Mouse (Mus musculus) ES-E14 (cell line): ENCODE results near the gene Sdk2. TPM values are rescaled to one million over a fixed set of nuclear protein-coding genes. Genes with fewer than 3 reads are reported as not detected.

Experiments
- DNase-seq: peaks from one replicate; pipeline ENCODE4 v3.0.0-alpha.2; 2013; ENCODE audit warnings: low read depth, low spot score
- H3K27ac ChIP-seq: 2 replicates; pipeline ENCODE4 v1.5.1; 2012; ENCODE audit warnings: low read depth, mild to moderate bottlenecking, low read length, moderate library complexity, mixed read lengths; ENCODE audit not compliant: poor library complexity, insufficient read depth, severe bottlenecking
- H3K36me3 ChIP-seq: 2 replicates; pipeline ENCODE4 v1.6.1; 2012; ENCODE audit warnings: mild to moderate bottlenecking, low read length, moderate library complexity, mixed read lengths; ENCODE audit not compliant: control insufficient read depth, poor library complexity, insufficient read depth, severe bottlenecking
- H3K4me1 ChIP-seq, 2 experiments: fragments of 150-350 bp in 1 of 2; sonication (generic) in 1 of 2; 2 replicates each; pipeline ENCODE4 v1.6.1; 2012; ENCODE audit warnings: low read length in 2 of 2, mild to moderate bottlenecking in 1 of 2, mixed read lengths in 1 of 2; ENCODE audit not compliant: control insufficient read depth in 2 of 2, insufficient read depth in 2 of 2, poor library complexity in 1 of 2
- H3K4me3 ChIP-seq, 2 experiments: fragments of 150-350 bp in 1 of 2; sonication (generic) in 1 of 2; 2 replicates each; pipeline ENCODE4 v1.5.1; 2012; ENCODE audit warnings: low read length in 2 of 2, low read depth in 1 of 2, mild to moderate bottlenecking in 1 of 2, mixed read lengths in 1 of 2; ENCODE audit not compliant: insufficient read depth in 1 of 2, poor library complexity in 1 of 2, severe bottlenecking in 1 of 2
- H3K9ac ChIP-seq: 2 replicates; pipeline ENCODE4 v1.6.1; 2012; ENCODE audit warnings: low read depth, mild to moderate bottlenecking, low read length, mixed read lengths; ENCODE audit not compliant: poor library complexity, insufficient read depth, severe bottlenecking
- H3K9me3 ChIP-seq: fragments of 150-350 bp; sonication (generic); 2 replicates; pipeline ENCODE4 v1.6.1; 2012; ENCODE audit warnings: low read depth, mild to moderate bottlenecking, low read length; ENCODE audit not compliant: control insufficient read depth, insufficient read depth
- CHD2 ChIP-seq: IDR thresholded peaks from 2 replicates; pipeline ENCODE4 v1.6.1; 2014; ENCODE audit warnings: mild to moderate bottlenecking, low read depth, low read length, inconsistent platforms
- HCFC1 ChIP-seq: IDR thresholded peaks from 2 replicates; pipeline ENCODE4 v1.6.1; 2012; ENCODE audit warnings: low read length, inconsistent platforms, borderline replicate concordance; ENCODE audit not compliant: insufficient read depth
- MAFK ChIP-seq: IDR thresholded peaks from 2 replicates; pipeline ENCODE4 v1.6.1; 2014; ENCODE audit warnings: mild to moderate bottlenecking, low read depth, low read length, inconsistent platforms; ENCODE audit not compliant: insufficient read depth
- ZC3H11A ChIP-seq: IDR thresholded peaks from 2 replicates; pipeline ENCODE4 v1.6.1; 2012; ENCODE audit warnings: low read depth, mild to moderate bottlenecking, inconsistent platforms, low read length, borderline replicate concordance
- ZNF384 ChIP-seq: IDR thresholded peaks from 2 replicates; pipeline ENCODE4 v1.6.1; 2012; ENCODE audit warnings: low read depth, low read length, inconsistent platforms
- in situ Hi-C, 2 experiments: fragments of 600-800 bp; cut with MboI; formaldehyde crosslinking; loops; one replicate each; pipeline ENCODE4 v1.15.1; 2025; ENCODE audit warnings: low sequenced_read_pairs in 2 of 2, inconsistent platforms in 1 of 2; ENCODE audit not compliant: unreplicated experiment in 2 of 2
- total RNA-seq: library from RNA; depleted of rRNA; stranded (reverse); fragments of 300-350 nt; gene quantifications from 2 replicates; pipeline ENCODE4 v1.2.3, GENCODE M21; 2012

The Sdk2 gene
- total RNA-seq, 1 experiment: 2.0 TPM

DNA sequence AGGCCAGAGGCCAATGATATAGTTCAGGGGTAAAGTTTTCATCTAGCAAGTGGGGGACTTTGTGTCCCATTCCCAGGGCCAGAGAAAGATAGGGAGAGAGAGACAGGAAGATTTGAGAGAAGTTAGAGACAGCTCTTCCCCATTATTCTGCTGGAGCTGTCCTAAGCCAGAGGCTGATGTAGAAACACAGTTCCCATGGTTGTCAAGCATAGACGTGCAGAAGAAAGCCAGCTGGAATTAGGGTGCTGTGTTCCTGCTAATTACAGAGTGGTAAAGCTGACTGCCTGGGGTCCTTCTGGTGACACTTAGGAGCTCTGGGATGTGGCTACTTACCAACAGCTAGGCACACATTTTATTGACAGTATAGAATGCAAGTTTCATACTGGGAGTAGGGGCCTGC lies 277.7 kb downstream of the Sdk2 start:
- TF ChIP-seq ZC3H11A: no peak
- no peak for TF ChIP-seq MAFK
- no peak for TF ChIP-seq HCFC1
- TF ChIP-seq CHD2: no peak
- TF ChIP-seq ZNF384: no peak
- H3K9me3 ChIP-seq: no peaks in the 10 kb centered on the region
- no peak for DNase-seq
- in situ Hi-C loops: no loop called here
- H3K4me1 ChIP-seq: peaks cover 10 to 39% of the 10 kb centered on the region in 2 experiments; a peak in 3 of 4 replicates
- H3K4me3 ChIP-seq: no peak overlapping the region
- H3K27ac ChIP-seq: no peak overlapping the region
- H3K9ac ChIP-seq: no peak overlapping the region
- no peaks in the 10 kb centered on the region for H3K36me3 ChIP-seq

DNA sequence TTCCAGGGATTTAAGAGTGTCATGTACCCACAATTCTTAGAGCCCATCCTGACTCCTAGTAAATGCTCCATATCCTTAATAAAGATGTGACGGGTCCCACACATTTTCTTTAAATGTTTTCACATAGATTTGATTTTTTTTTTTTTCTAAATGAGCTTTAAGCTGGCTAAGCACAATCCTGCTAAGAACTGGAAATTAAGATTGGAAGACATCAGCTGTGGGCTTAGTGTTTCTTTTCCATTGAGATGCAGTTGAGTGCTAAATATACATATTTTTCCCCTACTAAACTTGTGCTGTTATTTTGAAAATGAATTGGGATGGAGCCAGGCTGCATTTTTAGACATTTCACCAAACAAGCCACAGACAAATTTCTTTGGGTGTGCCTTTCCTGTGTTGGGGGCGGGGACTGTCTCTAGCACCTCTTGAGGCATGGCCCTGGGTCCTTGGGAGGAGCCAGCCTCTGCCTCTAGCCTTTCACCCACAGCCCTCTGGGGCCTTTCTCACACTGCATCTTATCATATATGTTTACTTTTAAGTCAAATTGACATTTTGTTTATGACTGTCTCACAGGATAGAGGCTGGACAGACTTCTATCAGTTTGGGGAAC lies 278.6 kb downstream of the Sdk2 start:
- in situ Hi-C loops: no loop called here
- H3K4me1 ChIP-seq: peaks cover 10 to 39% of the 10 kb centered on the region in 2 experiments; a peak in 3 of 4 replicates
- no peaks in the 10 kb centered on the region for H3K36me3 ChIP-seq
- no peak overlapping the region for H3K27ac ChIP-seq
- H3K9ac ChIP-seq: no peak overlapping the region
- DNase-seq: no peak
- no peak overlapping the region for H3K4me3 ChIP-seq
- H3K9me3 ChIP-seq: no peaks in the 10 kb centered on the region
- TF ChIP-seq MAFK: no peak
- no peak for TF ChIP-seq HCFC1
- no peak for TF ChIP-seq ZNF384
- no peak for TF ChIP-seq CHD2
- no peak for TF ChIP-seq ZC3H11A

DNA sequence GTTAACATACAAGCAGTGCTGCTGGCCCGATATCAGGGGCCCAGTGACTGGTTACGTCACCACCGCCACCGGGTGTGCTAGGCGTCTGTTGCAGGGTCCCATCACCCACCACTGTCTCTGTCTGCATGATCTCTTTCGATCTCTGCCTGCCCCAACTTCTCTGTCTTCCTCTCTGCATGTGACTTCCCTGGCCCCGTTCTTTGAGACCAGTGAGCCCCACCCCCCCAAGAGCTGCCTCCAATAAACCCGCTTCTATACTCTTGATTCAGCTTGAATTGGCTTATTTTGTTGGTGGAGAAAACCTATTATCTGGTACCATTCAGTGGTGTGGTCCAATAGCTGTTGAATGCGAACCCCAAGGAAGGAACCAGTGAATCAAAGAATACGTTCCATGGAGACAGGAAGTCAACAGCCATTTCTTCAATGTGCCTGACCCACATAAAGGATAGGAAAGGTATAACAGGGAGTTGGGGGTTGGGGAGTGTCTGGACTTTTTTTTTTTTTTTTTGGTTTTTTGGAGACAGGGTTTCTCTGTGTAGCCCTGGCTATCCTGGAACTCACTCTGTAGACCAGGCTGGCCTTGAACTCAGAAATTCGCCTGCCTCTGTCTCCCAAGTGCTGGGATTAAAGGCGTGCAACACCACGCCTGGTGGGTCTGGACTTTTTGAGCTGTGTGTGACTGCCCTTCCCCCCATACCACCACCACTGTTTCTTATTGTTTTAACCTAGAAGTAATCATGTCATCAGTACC lies 279.2 kb downstream of the Sdk2 start:
- H3K27ac ChIP-seq: no peak overlapping the region
- no peak overlapping the region for H3K4me3 ChIP-seq
- no peak overlapping the region for H3K9ac ChIP-seq
- in situ Hi-C loops: no loop called here
- H3K36me3 ChIP-seq: no peaks in the 10 kb centered on the region
- H3K4me1 ChIP-seq: peaks cover 10 to 39% of the 10 kb centered on the region in 2 experiments; a peak in 3 of 4 replicates
- no peak for TF ChIP-seq CHD2
- no peak for TF ChIP-seq MAFK
- no peak for TF ChIP-seq ZC3H11A
- no peak for TF ChIP-seq HCFC1
- no peak for TF ChIP-seq ZNF384
- no peaks in the 10 kb centered on the region for H3K9me3 ChIP-seq
- DNase-seq: no peak

DNA sequence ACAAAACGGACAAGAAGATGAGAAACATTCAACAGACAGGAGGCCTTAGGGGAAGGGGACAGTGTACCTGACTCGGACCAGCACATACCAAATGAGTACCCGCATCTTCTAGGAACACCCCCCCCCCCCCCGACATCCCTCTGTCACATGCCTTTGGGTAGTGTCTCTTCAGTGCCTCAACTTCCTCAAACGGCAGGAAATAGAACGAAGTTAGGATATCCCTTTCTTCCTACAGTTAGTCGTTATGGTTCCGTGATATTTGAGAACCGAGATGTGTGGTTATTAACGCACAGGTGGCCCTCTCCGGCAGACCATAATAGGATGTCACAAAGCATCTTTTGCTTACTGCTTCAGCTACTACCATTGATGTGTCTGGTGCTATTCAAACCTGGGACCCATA lies 279.8 kb downstream of the Sdk2 start:
- Histone ChIP-seq H3K9me3 (no peaks in the 10 kb centered on the region), H3K9ac (no peak overlapping the region), H3K4me3 (no peak overlapping the region), H3K27ac (no peak overlapping the region), H3K4me1 (peaks cover 8 to 36% of the 10 kb centered on the region in 2 experiments; a peak in 3 of 4 replicates), H3K36me3 (no peaks in the 10 kb centered on the region)
- TF ChIP-seq CHD2 (no peak), MAFK (no peak), ZNF384 (no peak)
- in situ Hi-C loops: no loop called here
- no peak for DNase-seq
